Mouse (Mus musculus) right cerebral cortex, postnatal 25 days (tissue): Measurements from ENCODE around the gene Ndrg2.

Source experiments
- DNase-seq: peaks from one replicate; pipeline ENCODE4 v3.0.0; 2022

The Ndrg2 gene

DNA sequence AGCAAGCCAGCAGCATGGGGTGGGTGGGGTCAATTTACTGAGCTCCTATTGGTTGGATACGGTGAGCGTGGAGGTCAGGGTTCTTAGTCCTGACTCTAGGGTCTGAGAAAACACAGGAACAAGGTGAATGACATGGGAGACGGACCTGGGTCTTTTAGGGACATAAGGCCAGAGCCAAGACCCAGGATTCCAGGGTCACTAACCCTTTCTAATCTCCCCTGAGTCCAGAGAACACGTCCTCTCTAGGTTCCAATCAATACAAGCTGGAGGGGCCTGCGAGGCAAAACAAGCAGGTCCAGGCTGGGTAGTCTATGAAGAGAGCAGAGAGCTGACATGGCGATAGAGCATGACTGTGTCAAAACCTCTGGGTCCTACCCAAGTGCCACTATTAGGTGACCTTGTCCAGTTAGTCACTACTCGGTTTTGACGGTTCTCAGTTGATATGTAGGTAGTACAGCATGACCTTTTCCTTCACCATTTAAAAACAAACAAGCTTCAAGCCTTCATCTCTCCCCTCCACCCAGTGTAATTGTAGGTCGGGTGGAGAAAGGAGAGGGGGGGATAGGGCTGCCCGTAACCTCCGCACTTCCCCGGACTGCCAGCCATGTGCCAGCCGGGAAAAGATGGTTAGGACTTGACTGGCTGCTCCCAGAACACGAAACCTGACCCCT, 1.4 kb downstream of the Ndrg2 start:
- no peak for DNase-seq

DNA sequence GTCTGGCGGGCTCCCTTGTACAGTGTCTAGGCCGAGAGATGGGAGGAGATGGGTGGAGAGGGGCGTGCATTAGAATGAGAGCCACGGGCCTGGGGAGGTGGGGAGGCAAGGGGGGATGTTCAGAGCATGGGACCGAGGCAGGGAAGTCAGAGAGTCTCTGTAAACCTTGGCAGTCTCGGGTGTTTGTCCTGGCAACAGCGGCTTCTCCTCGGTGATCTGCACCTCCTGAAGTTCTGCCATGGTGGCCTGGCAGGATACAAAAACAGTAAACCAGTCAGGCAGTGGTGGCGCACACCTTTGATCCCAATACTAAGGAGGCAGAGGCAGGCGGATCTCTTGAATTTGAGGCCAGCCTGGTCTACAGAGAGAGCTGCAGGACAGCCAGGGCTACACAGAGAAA, 2.7 kb downstream of the Ndrg2 start:
- DNase-seq, result no peak

- DNase-seq, result no peak
Observed at GRCm38 (mm10) chr14:51906102-51906501, 7.9 kb downstream of the Ndrg2 start.

- DNase-seq, result no peak
Observed at GRCm38 (mm10) chr14:51904706-51905105, 9.3 kb downstream of the Ndrg2 start.

DNA sequence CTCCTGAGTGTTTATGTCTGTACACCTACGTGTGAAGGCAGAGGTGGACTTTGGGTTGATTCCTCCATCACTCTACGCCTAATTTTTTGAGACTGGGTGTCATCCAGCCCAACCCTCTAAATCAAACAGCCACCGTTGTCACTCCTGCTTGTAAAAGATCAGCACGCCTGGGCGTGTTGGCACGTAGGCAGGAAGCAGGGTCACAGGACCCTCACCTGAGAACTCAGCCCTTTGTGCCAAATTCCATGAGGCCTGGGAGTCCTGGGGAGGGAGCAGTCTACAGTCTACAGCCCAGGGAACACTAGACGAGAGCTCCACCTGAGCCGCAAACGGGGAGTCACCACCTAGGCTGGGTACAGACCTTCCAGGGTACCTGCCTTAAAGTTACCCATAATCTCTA, 10.2 kb downstream of the Ndrg2 start:
- DNase-seq, result no peak

DNA sequence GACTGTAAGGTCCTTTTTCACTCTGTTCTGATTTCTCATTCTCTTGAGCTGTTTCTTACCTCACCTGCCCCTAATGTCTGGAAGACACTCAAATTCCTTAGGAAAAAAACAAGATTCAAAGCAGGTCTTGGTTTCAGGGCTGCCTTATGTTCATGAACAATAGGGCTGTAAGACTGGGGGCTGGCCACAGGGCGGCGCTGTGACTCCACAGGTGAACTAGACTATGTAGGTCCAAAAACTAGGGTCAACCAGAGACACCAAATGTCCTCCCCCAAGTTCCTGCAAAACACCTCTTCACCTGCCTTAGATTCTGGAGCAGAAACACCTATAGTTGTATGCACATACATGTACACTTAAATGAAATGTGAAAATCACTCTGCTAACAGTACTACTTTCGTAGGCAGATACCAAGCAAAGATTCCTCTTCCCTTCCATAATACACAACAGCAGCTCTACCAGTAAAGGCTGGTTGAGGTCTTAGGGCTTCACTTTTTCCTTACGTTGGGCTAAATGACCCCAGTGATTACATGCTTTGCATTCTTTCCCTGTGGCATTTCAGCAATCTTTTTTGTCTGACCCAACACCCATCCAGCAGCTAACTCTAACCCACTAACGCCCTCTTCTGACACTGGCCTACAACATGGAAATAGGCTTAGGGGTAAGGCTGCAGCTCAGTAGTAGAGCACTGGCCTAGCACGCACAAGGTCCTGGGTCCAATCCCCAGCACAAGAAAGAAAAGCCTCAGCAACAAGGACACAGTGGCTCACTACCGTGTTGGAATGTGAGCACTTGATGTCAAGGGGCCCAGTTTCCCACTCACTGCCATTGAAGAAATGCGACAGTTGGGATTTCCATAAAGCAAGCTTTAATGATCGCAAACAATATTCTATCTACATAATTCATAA, 10.9 kb downstream of the Ndrg2 start:
- peak; percentile 65 for DNase-seq

GRCm38 (mm10) chr14:51899351-51899750, 14.6 kb downstream of the Ndrg2 start:
- no peak for DNase-seq

- DNase-seq, result no peak
Observed at GRCm38 (mm10) chr14:51896539-51897170, 17.3 kb downstream of the Ndrg2 start.

DNA sequence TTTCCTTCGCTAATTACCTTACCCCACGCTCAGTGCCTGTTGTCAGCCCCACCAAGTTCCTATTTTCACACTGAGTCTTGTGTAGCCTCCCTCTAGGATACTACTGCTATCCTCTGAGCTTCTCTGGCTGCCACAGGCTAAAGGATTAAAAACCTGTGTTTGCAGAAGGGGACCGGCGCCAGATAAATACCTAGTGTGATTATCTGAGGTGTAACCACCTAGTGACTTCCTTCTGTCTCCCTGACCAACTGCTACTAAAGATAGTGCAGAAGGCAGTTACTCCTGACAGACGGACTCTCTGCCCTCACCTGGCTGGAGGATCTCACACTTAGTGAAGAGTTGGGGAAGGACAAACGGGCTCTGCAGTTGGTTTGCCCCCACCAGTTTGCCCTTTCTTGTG, 17.9 kb downstream of the Ndrg2 start:
- no peak for DNase-seq

DNA sequence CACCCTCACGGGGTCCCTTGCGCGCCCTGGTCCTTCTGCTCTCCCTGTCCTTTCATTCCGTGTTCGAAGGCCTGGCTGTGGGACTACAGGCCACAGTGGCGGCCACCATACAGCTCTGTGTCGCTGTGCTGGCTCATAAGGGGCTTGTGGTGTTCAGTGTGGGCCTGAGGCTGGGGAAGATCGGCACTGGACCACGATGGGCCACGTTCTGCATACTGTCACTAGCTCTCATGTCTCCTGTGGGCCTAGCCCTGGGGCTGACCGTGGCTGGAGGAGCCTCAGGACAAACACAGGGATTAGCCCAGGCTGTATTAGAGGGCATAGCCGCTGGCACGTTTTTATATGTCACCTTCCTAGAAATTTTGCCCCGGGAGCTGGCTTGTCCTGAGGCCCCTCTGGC, 18.9 kb downstream of the Ndrg2 start:
- DNase-seq, result no peak

- DNase-seq, result no peak
Observed at GRCm38 (mm10) chr14:51893809-51894208, 20.1 kb downstream of the Ndrg2 start.

DNA sequence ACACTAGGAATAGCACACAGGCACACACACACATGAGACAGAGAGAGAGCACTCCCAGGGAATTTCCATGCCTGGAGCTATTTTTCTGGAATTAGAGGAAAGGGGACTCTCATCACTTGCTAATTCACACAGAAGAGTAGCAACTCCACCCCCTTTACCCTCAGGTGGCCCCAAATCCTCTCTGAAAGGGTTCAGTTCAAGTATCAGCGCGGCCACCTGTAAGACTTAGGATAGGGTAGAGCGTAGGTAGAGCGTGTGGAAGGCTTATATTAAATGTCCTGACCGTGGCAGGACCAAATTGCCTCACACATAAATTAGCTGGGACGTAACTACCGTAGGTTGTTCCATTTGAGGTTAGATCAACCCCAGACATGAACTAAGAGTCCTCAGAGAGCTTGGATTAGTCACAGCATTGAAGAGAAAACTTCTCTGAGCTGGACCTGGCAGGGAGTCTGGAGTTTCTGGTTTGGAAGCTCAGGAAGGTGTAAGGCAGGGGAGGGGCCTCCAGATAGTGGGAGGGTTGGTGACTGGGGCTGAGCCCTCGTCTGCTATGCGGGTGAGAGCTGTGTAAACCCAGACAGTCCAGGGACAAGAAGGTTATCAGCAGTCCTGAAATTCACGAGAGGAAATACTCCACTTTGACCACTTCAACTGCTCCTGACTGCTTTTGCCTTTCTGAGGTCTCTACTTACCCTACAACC, 20.7 kb downstream of the Ndrg2 start:
- no peak for DNase-seq

- DNase-seq, result no peak
Observed at GRCm38 (mm10) chr14:51892191-51892939, 21.6 kb downstream of the Ndrg2 start, which contains the start of gene Slc39a2. Gene Slc39a2 (plus strand): TSS chr14:51892889.

GRCm38 (mm10) chr14:51889833-51890232, 24.1 kb downstream of the Ndrg2 start:
- DNase-seq, result no peak

GRCm38 (mm10) chr14:51886051-51886450, 27.9 kb downstream of the Ndrg2 start:
- no peak for DNase-seq

DNA sequence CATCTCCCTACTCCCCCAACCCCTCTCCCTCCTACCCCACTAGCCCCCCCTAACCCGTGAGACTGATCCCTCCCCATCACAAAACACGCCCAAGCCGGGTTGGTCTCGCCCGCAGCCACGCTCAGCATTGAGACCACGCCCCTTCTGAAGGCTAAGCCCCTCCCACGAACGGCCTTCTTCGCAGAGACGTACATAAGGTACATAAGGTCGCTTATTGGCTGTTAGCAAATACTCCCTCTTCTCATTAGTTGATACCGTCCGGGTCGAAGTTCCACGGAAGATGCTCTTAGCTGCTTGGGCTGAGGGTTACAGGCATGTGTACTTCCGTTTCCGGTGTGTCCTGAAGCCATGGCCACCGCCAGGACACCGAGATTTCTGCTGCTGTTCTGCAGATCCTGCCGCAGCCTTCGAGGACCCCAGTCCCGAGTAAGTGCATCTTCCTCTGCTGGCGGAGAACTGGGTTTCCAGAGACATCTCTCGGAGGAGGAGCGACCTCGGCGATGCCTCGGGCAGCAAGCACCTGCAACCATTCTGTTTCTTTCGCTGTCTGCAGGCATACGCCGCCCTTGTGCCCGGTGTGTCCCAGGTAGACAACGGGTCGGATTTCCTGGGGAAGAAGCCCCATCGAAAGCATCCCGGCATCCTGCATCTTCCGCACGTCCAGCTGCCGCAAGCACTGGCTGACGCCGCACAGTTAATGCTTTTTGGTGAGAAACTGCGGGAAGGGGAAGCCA, 29.2 kb downstream of the Ndrg2 start, which contains the start of gene Mettl17:
TSS of gene Mettl17 (plus strand) at position 245 of the 734 bp plus-strand sequence.
- peak; percentile 90 for DNase-seq

DNA sequence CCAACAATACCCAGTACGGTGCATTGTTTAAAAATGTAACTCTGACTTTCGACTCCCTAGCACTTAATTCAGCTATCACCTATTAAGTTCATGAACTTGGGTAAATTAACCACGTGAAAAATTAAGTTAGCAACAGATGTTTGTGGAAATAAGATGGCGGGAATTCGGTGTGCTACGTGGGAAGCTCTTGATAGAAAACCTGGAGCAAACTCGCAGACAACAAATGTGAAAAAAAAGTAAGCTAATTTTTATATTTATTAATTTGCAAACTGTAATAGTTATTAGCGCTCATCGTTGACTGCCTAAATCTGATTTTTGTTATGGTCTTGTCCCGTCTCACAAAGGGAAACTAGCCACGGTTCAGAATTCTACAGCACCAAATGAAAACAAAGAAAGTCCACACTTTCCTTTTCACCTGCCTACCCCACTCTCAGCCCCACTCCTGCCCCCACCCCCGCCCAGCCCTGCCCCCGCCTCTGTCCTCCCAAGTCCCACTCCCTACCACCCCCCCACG, 29.9 kb downstream of the Ndrg2 start:
- DNase-seq, result no peak

- DNase-seq, result peak; percentile 44
Observed at GRCm38 (mm10) chr14:51883527-51884030, 30.4 kb downstream of the Ndrg2 start.

GRCm38 (mm10) chr14:51877517-51877916, 36.4 kb downstream of the Ndrg2 start:
- DNase-seq, result no peak

GRCm38 (mm10) chr14:51871741-51872140, 42.2 kb downstream of the Ndrg2 start:
- DNase-seq, result no peak

- no peak for DNase-seq
Observed at GRCm38 (mm10) chr14:51870756-51871155, 43.2 kb downstream of the Ndrg2 start.
